Mouse (Mus musculus): ENCODE data around the gene Hsd17b11.
A peak's percentile ranks its signal among the peaks of the same experiment; 100 is the strongest.

Hsd17b11 gene

DNA sequence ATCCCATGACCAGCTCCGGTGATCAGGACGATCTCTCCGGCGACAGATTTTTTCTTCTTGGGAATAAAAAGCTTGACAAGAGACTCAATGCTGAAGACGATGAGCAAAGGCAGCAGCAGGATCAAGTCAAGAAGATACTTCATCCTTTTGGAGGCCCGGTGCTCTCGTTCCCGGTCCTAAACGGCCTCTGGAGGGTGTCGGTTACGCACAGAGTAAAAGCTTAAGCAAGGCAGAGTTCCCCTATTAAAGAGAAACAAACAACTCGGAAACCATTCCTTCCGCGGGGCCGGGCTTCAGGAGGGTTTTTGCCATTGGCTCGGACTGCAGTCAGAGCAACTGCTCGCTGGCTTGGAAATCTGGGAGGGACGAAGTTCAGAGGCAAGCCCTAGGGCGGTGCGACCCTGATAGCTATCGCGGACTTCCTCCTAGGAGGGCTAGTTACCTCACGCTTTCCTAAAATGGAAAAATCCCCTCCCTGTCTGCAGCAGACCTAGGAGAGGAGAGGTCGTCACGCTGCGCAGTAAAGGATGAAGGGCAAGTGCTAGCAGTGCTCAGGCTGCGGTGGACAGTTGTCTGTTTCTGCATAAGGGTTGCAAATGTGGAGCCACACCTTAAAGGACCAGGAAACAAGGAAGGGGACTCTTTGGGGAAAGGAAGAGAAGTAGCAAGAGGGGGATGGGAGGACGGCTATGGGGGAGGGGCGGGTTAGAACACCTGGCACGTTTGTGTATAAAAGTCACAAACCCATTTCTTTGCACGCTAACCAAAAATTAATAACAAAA lies at the start of gene Hsd17b11:
TSS of gene Hsd17b11 (minus strand) at position 323 of the 782 bp plus-strand sequence.
- peak; percentile 77 for DNase-seq (ENCODE audit: extremely low spot score, low spot score)

DNA sequence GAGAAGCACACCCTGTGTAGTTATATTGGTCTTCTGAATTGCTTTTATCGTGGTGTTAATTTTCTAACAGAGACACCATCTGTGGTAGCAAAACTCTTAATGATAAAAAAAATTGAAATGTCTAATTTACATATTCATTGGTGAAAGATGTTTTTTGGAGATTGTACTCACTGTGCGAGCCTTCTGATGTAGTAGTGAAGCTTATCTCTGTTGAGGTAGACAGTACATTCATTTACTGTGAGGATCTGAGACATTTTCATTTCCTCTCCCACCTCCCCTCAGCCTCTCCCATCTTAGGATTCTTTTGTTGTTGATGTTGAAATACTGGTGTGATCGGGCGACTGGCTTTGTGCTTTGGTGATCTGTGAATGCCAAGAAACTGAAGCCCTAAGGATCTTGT lies 49.3 kb upstream of the Hsd17b11 start:
- DNase-seq (ENCODE audit: extremely low spot score, low spot score): no peak

DNA sequence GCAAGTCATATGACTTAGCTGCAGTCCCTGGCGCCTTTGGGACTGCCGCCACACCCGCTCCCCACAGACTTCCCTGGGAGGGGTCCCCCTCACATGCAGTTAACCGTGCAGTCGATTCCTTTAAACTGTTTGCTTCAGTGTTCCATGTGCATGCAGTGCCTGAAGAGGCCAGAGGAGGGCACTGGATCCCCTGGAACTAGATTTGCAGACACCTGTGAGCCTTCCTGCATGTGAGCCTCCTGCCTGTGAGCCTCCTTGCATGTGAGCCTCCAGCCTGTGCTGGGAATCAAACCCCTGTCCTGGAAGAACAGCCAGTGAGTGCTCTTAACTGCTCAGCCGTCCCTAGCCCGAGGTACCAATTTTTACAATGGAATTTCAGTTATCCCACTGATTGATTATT lies 47.0 kb upstream of the Hsd17b11 start:
- peak; percentile 49 for DNase-seq (ENCODE audit: extremely low spot score, low spot score)

DNA sequence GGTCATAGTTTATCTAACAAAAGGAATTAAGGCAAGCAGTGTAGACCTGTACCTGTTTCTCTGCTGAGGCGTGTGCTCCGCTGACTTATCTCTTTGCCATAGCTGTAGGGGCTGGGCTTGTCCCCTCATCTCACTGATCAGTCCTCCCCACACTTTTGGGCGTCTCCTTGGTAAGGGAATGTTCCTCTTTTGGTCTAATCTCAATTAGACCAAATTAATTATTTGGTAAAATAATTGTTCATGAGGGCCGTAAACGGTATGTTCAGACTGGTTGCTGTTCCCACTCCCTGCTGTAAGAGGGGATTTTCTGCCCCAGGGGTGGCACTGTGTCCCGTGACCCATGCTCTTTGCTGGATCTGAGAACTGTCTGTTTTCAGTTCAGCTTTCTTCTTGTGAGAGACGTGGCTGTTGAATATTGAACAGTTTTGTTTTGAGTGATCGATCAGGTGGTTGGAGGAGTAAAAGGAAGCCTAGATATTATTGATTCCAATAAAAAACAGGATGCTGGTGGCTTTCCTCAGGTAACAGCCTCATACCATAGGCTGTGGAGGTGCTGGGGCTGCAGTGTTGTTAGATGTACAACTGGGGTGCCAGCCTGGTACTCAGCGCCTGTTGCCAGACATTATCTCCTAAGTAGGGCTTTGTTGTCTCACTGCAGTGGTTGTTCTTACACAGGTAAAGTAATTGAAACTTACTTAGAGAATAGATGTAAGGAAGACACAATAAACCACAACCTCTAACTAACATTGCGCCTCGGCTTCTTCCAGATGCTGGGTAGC lies 41.2 kb upstream of the Hsd17b11 start:
- no peak for DNase-seq (ENCODE audit: extremely low spot score, low spot score)

DNA sequence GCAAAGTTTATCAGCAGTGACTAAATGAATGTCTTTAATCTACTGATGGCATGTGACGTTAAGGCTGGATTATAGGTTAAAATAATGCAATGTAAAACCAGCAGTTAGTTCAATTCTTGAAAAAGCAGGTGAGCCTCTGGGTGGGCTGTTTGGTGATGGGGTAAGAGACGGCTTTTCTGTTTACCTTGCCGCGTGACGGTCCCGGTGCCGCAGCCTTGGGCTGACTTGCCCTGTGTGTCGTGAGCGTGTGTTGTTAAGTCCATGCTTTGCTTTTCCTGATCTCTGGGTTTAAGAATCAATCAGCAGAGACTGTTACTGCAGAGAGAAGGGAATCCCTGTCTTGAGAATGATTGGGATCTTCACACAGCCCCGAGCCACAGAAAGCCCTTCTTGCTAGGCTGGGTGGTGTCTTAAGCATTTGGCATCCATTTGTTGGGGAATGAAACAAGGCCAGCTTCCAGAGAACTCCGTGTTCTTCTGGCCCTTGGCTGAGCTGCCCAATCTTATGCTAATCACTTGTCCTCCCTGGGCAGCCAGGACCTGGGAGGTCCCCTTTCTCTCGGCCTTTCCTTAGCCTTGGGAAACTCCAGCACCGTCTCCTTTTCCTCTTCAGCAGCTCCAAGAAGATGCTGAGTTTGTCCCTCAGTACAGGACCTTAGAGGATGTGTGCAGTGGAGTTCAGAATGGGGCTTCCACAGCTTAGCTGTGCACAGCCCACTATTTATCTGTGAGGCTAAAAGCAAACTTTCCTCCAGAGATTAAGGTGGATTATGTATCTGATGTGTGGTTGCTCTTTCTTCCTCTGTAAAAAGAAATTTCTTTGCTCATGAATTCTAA lies 40.4 kb upstream of the Hsd17b11 start:
- no peak for DNase-seq (ENCODE audit: extremely low spot score, low spot score)

DNA sequence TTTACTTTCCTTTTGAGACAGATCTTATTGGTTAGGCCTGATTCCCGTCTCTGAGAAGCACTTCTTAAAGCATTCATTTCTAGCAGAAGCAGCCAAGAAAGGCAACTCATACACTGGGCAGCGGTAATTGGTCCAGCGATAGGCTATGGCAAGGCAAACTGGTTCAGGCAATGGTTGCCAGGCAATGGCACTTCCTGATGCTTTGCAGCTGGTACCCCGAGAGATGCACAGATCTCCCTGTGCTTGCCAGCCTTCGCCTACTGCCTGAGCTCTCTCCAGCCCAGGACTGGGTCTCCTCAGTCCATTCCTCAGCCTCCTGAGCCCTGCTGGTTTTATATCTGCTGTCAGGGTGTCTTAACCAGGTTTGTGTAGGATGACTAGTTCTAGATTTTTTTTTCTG lies 38.7 kb upstream of the Hsd17b11 start:
- no peak for DNase-seq (ENCODE audit: extremely low spot score, low spot score)

DNA sequence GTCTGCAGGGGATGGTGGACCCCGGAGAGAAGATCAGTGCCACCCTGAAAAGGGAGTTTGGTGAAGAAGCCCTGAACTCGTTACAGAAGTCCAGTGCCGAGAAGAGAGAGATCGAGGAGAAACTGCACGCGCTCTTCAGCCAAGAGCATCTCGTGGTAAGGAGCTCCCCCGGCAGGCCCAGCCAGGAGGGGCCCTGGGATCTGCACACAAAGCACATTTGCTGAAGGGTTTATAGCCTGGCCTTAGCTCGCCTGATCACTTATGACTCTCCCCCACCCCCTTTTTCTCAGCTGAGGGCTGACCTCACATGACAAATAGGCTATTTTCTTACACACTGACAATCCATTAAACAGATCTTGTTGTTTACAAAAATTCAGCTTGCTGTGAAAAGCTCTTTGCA lies 37.9 kb upstream of the Hsd17b11 start:
- no peak for DNase-seq (ENCODE audit: extremely low spot score, low spot score)

DNA sequence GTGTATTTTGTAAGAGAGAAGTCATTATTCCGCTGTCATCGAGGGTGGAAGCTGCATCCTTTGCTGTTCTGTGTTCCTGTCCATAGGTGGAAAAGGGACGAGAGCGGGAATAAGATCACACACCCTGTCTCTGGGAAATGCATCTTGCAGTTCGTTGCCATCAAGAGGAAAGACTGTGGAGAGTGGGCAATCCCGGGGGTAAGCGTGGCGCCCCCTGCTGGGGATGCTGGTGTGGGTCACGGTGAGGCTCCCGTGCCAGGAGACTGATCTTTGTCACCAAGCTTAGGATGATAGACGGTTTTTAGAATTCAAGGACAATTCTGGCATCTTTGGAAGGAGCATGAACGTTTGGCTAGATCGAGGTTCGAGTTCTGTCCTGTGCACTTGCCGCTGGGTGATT lies 36.3 kb upstream of the Hsd17b11 start:
- no peak for DNase-seq (ENCODE audit: extremely low spot score, low spot score)

DNA sequence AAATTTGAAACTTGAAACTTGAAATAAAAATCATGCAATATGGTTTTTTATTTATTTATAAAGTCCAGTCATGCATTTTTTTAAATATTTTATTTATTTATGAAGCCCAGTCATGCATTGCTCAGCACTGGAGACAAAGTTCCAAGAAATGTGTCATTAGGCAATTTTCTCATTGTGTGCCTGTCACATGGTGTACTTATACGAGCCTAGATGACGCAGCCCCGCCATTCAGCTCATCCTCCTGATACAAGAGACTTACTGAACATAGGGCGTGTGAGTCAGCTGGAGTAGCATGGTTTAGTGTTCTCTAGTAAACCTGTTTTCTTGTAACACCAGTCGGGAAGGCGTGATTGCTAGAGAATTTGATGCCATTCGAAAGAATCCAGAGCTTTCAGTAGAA lies 34.6 kb upstream of the Hsd17b11 start:
- DNase-seq (ENCODE audit: extremely low spot score, low spot score): no peak

DNA sequence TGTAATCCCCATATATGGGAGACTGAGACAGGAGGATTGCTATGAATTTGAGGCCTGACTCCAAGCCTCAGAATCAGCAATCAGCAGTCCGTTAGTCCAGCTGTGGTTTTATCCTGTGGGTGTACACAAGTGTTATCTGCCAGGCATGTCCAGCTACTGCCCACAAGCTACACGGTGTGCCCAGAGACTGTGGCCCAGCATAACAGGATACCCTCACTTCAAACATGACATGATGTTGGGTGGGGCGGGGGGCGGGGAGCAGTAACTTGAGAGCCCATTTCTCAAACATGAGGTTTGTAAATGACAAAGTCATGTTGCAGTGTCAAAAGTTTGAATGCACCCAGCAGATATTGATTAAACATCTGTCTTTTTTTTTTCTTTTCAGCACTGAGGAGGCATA lies 34.1 kb upstream of the Hsd17b11 start:
- DNase-seq (ENCODE audit: extremely low spot score, low spot score): no peak

DNA sequence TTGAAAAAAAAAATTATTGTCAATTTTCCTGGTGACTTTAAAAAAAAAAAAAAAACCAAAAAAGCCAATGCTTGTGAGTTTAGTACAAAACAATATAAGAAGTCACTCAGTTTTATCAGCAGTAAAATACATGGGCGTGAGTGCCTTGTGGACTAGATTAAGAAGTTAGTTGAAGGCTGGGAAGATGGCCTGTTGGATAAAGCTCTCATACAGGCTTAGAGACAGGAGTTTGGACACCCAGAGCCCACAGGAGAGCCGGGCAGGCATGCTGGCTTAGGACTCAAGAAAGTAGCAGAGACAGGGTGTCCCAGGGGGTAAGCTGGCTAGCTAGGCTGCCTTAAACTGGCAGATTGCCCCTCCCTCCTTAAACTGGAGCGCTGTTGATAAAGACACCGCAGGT lies 33.2 kb upstream of the Hsd17b11 start:
- DNase-seq (ENCODE audit: extremely low spot score, low spot score): no peak

DNA sequence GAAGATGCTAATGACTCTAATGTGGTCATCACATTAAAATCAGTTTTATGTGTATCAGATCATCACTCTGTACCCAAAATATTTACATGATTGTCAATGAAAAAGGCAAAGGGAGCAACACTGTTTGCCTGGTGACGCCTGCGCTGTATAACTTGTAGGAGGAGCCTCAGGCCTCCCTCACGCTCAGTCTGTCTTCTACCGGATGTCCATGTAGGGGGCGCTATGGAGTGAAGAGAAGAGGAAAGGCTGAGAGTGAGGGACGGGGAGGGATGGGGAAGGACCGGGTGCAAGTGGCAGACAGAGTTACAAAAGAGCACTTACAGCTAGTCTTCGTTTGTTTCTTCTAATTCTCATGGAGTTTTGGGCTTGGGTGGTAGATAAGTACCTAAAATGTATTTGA lies 31.2 kb upstream of the Hsd17b11 start:
- no peak for DNase-seq (ENCODE audit: extremely low spot score, low spot score)

DNA sequence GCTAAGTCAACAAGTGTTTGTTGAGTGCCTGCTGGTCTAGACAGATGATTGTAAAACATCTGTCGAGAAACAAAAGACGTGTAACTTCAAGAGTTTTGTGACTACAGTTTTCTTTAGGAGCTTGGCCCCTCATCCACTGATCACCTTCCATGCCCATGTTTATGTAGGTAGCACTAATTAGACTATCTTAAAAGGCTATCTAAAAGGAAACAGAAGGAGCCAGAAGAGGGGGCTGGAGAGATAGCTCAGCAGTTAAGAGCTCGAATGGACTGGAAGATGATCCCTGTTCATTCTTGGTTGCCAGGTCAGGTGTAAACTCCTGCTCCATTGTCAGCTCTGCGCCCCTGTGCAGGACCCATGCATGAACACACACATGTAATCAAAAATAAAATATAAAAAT lies 26.4 kb upstream of the Hsd17b11 start:
- no peak for DNase-seq (ENCODE audit: extremely low spot score, low spot score)

DNA sequence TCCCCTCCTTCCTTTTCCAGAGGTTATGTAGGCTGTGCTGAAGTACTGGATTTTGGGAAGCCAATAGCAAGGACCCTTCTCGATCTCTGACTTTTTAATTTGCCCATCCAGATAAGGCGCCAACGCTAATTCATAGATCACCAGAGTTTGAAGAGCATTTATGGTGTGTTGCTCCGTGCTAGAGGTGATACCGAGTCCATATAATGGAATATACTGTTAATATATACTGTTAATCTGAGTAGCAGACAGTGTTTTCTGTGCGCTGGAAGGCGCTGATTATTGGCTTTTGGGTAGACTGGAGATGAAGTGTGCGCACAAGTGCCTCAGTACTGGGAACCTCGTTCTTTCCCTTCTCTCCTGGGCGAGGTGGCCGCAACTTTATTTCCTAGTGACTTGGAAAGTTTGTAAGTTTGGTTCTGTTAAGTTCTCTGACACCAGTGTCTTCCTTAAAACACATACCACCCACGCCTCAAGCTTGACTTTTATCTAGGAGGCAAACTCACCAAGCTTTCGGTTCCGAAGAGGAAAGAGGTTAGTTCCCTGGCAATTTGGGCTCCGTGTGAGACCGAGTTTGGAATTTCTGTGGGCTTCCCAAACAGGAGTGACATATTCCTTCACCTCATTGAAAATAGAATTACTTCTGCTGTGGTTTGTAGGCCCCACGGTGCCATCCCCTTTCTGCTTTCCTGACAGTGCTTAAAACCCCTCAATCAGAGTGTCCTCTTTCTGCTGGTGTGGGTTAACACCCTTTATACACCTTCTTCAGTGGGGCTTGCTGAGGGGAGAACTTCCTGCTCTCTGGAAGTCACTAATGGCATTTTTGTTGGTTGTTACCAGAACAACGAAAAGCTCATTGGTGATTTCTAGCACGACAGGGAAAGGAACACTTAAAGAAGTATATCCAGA lies 25.7 kb upstream of the Hsd17b11 start:
- peak; percentile 43 for DNase-seq (ENCODE audit: extremely low spot score, low spot score)

DNA sequence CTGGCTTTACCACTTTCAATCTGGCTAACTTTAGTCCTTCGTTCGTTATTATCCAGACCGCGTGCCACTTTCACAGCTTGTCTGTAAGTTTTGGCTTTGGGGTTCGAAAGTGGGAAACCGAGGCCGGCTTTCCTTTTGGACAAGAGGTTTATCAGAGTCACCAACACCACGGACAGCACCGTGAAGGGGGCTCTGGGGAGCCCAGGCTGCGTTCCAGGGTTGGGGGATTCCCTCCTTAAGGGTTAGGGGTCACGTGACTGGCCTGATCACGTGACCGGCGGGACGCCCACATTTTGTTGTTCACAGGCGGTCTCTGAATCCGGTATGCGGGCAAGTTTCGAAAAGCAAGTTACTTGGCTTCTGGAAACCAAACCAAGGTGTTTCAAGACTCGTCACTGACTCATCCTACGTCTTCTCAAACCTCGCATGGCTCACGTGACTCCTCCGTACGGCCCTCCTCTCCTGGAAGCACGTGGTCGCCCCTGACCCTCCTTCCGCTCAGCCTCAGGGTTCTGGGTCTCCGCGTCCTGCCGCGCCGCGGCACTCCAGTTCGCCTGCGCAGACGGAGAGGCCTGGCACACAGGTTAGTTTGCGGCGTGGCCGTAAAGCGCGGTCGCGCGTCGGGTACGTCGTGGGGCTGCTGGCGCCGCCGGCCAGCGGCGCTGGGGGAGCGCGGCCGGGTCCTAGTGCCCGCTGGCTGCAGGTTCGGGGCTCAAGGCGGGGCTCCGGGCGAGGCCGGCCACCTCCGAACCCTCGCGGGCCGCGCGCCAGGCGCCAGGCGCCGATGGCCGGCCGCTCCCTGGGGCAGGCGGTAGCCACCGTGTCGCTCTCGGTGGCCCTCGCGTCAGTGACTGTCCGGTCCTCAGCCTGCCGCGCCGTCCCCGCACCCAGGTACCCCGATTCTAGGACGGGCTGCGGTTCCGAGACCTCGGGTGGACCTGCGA lies 24.8 kb upstream of the Hsd17b11 start, which contains the start of gene Nudt9:
TSS of gene Nudt9 (plus strand) at position 51 of the 944 bp plus-strand sequence.
- peak; percentile 99 for DNase-seq (ENCODE audit: extremely low spot score, low spot score)

DNA sequence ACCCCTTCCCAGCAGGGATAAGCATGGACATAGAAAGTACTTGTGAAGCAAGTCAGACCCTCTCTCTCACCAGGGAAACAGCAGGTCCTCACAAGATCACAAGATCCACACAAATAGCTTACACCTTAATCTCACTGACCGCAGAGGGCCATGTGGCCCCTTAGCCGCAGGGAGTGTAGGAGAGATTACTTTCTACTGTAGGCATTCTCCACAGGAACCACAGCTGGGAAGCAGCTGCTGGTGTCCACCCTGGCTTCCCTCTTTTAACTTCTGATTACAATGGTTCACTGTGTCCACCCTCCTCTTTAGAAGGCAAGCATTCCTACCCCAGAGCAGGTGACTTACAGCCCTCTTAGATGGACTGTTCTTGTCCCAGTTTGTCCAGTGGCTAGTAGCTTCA lies 22.0 kb upstream of the Hsd17b11 start:
- DNase-seq (ENCODE audit: extremely low spot score, low spot score): no peak

DNA sequence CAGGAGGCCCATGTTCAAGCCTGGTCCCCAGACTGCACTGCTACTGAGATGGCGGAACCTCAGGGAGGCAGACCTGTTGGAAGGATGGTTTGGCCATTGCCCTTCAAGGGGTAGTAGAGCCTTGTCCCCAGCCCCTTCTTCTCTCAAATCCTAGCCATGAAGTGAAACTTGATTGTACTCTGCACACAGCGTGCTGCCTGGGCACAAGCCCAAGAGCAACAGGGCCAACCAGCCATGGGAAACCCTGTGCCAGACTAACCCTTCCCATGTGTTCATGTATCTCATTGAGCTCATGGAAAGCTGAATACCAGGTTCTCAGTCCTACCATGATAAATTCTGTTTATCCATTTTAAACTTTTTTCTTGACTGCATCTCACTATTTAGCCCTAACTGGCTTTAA lies 21.2 kb upstream of the Hsd17b11 start:
- no peak for DNase-seq (ENCODE audit: extremely low spot score, low spot score)

DNA sequence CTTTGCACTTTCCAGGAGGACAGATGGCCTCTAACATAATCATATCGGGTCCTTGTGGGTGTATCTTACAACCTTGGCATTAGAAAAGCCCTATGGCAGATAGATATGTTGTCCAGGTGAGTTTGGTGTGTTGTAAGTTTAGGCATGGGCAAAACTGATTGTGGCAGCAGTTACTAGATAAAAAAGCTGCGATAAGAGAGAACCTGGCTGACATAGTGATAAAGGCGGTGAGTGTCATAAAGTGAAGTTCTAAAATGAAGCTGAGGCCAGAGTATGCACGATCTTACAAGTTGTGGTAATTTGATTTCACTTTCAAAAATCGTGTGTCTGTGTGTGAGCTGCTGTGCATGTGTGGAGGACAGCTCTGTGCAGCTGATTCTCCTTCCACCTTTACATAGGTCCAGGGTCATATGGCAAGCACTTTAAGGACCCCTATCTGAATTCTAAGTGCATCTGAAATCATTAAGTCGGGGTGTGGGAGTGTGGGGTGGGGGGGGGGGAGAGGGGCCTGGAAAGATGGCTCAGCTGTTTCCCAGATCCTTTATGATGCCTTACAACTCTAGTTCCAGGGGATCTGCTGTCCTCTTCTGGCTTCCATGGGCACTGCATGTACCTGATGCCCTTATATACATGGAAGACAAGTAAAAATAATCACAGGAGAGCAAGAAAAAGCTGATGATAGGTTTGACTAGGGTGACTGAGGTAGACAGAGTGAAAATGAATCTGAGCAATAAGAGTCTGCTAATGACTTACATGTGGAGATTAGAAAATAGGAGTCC lies 17.6 kb upstream of the Hsd17b11 start:
- DNase-seq (ENCODE audit: extremely low spot score, low spot score): no peak

DNA sequence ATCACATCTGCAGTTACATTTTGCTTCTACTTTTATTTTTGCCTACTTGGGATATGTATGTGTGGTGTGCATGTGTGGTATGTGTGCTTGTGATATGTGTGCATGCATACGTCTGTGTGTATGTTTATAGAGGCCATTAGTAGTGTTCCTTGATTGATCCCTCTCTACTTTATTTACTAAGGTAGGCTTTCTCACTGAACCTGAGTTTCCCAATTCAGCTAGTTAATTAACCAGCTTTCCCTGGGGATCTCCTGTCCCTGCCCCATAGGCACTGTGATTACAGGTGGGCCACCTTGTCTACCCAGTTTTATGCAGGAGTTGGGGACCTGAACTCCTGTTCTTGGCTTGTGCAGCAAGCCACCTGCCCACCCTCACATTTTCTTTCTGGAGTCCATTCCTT lies 15.0 kb upstream of the Hsd17b11 start:
- DNase-seq (ENCODE audit: extremely low spot score, low spot score): no peak

Data from neural tube, embryonic 10.5 days (tissue).